Mouse (Mus musculus) v-Abl transformed pro-B cells (cell line): ENCODE data around the gene Gm28372.

Source experiments
- in situ Hi-C, 2 experiments: fragments of 400-800 bp; cut with MboI; formaldehyde crosslinking; loops; one replicate each; pipeline ENCODE4 v1.15.1; 2025; ENCODE audit not compliant: unreplicated experiment in 2 of 2

Gm28372 gene

DNA sequence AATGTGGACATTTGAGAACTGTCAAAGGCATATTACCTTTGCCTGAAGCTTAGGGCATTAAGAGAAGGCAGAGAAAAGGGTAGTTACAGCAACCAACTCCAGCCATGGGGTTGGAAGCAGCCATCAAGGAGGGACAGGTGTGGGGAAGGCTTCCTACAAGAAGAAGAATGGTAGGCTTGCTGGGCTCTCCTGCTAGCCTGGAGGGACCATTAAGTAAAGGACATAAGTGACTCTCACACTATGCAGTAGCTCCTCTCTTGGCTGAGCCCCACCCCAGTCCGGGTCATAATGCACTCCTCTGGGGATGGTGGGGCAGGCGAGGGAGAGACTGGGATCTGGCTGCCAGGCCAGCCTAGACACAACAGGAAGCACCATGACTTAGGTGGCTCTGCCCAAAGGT, 1.1 kb downstream of the Gm28372 start, which contains the start of gene Tmem239:
Gene Tmem239 (plus strand): TSS at position 301 of the 400 bp plus-strand sequence.
- in situ Hi-C loops = loop anchor here in 1 of 2 experiments (5.0 kb wide), 1 partner anchor 119 kb away; no protein-coding TSS in a partner anchor

DNA sequence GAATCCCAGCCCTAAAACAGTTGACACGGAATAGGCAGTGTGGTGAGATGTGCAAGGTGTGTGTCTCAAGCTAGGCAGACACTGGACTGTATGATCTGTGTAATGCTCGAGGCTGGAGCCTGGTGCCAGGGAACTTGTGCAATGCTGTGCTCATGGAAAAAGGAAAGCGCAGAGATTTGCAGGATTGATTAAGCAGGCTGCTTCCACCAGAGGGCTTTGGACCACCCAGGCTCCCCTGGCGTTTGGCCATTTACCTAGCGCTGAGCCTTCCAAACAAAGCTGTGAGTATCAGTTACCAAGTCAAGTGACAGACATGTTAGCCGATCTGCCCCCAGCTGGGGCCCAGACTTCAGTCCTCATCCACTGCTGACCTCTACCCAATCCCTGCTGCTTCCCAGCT, 3.2 kb downstream of the Gm28372 start:
- in situ Hi-C loops = loop anchor here in 1 of 2 experiments (5.0 kb wide), 1 partner anchor 121 kb away; no protein-coding TSS in a partner anchor

DNA sequence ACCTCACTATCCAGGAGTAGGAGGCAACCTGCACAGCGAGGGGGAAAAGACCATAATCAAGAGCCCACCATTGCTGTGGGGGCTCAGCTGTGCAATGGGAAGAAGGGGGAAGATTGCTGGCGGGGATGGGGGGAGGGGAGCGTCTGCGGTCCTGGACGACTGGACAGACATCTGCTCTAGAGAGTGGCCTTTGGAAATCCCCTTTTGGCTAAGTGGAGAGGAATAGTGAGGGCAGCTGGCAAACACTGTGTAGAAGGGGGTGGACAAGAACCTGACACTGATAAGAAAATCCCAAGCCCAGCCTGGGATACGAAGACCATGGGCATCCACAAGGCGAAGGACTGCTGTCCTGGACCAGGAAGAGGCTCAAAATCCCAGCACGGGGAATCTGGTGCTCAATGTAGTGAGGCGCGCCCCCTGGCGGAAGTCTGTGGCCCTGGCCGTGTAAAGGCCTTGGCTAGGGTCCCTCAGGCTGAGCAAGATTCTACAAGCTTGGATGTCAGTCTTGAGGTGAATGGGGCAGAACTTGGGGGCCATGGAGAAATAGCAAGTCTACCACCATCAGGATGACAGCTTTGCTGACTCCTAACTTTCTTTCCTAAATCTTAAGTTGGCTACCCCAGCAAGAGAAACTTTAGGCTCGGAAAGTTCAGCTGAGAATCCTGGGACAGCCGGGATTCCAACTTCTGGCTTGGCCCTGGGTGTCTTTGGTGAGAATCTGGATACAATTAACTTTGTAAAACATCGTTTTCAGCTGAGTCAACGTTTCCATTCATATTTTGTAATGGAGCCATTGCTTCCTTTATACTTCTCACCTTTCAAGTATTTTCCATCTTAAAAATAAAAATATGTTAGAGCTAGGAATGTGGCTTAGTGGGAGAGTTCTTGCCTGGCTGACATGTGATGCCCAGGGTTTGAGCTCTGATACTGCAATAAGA, 6.8 kb downstream of the Gm28372 start:
- in situ Hi-C loops = loop anchor here in 1 of 2 experiments (5.0 kb wide), 1 partner anchor 120 kb away; no protein-coding TSS in a partner anchor

DNA sequence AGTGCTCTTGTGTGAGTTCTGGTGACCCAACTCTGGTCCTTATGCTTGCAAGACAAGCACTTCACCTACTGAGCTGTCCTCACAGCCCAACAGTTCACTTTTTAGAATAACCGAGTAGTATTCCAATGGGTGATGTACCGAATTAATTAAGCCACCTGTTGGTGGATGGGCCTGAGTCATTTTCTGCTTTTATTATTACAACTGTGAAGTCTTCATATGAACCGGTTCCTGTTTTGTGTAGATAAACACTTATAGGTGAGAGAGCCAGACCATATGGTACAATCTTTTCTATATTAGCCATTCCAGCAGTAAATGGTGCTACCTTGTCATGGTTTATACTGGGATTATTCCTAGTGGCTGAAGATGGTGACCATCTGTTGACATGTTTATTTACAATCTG, 7.7 kb downstream of the Gm28372 start:
- in situ Hi-C loops = loop anchor here in 1 of 2 experiments (5.0 kb wide), 1 partner anchor 120 kb away; no protein-coding TSS in a partner anchor

DNA sequence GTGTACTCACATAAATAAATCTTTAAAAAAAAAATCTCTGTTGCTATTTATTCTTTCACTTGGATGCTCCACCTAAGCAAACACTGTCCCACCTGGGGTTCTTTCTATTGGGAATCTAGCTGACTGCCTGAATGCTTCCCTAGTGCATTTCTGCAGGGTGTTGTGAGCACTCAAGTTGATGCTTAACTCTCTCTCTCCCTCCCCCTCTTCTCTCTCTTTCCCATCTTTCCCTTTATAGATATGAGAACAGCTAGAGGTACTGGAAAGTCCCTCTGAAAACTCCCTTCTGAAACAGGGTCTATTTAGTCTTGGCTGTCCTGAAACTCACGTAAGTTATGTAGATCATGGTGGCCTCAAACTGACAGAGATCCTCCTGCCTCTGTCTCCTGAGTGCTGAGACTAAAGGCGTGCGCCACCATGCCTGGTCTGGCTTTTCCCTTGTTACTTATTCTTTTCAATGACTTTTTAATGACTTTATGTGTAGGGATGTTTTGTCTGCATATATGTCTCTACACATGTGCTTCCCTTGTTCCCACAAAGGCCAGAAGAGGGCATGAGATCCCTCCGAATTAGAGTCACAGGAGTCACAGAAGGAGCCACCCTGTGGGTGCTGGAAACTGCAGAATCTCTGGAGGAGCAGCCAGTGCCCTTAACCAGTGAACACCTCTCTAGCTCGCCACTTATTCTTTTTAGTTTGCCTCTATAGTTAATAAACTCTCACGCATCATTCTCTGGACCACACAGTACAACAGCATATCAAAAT, 9.2 kb downstream of the Gm28372 start:
- in situ Hi-C loops = loop anchor here in 1 of 2 experiments (5.0 kb wide), 1 partner anchor 122 kb away; no protein-coding TSS in a partner anchor

DNA sequence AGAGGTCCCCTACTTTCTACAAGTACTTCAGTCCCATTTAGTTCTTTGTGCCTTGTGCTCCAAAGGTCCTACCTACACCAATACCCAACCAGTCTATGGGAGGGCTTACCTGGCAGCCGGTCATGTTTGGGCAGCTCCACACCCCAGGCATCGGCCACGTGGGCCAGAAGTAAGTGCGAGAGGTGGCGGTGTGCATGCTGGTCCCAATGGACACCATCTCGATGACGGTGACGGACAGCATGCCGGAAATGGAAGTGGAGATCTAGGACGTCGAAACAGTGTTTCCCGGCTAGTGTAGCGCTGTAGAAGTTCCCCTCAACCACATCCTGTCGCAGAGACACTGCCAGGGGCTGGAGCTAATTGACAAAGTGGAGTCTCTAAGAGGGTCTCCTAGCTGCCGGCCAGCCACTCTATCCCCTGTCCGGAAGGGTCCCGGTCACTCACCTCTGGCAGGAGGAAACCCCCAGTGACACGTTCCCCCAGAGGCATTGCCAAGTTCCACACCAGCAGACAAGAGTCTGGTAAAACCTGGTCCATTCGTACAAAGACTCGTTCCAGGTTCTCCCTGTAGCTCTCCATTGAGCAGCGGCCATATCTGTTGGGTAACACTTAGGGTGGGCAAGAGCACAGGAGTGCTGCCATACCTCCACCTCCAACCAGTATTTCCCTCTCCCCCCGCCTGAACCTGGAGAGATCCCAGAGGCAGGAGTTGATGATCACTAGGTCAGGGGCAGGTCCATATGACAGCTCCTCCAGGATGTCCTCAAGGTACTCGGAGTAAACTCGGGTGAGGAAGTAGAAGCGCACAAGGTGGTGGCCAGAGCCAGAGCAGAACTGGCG, 17.0 kb downstream of the Gm28372 start:
- in situ Hi-C loops = loop anchor here (10.0 kb wide), 2 partner anchors 243 to 343 kb away; partner anchors contain the start of genes Ddrgk1 (in 1 of the 2) and Itpa (in 1 of the 2)

DNA sequence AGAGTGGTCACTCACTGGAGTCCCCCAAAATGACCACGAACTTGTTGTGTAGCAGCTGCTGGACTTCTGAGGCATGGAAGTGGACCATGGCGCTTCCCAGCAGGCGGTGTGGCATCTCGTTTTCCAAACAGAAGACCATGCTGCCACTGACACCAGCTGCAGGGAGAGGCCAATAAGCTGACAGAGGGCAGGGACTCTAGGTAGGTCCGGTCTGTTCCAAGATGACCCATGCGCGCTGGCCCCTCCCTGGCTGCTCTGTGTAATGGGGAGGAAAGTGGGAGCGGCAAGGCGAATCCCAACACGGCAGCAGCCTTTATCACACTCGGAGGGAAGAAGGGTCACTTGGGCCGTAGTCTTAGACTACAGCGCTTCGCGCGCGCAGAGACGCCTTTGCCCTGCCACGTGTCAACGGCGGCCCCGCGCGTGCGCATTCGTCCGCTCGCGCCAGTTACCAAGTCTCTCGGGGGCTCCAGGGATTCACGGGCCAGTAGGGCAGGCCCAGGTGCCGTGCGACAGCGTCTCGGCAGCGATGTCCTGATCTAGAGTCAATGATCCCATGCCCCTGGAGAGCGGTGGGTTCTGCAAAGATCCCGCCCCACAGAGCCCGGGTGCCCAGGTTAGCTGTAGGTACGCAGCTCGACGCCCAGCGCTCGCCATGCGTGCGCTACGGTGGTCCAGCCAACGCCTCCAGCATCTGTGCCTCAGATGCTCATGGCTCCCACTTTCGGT, 18.5 kb downstream of the Gm28372 start:
- in situ Hi-C loops = loop anchor here (10.0 kb wide), 2 partner anchors 241 to 341 kb away; partner anchors contain the start of genes Ddrgk1 (in 1 of the 2) and Itpa (in 1 of the 2)

DNA sequence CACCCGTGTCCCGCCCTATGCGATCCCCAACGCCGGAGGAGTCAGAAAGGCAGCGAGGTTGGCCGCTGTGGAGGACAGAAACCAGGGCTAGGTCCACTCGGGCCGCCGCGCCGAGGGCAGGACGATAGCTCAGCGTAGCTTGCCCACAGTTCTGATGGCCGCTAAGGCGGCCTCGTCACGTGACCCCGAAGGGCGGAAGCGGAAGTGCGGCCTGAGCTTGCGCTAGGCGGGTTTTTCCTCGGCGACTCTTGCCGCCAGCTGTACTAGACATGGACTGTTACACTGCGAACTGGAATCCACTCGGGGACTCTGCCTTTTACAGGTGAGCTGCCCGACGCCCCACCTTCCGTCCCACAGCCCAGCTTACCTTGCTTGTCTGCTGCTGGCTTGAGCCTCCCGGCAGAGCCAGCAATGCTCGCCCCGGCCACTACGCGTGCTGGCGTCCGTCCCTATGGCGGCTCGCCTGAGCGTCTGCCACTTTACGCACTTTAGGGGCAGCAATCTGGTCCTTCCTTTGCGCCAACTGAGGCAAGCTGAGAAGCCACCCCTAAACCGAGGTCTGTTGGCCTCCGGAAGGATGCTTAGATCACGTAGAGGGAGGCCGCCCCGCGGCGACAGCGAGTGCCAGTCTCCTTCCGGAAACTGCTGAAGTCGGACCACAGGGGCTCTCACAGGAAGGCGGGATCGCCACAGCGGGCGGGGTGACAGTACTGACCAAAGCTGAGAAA, 19.3 kb downstream of the Gm28372 start, which contains the start of the genes Vps16 and Pced1a:
Gene Vps16 (plus strand): TSS at position 214 of the 728 bp plus-strand sequence.
Gene Pced1a (minus strand): TSS at position 576 of the 728 bp plus-strand sequence.
- in situ Hi-C loops = loop anchor here (10.0 kb wide), 2 partner anchors 241 to 341 kb away; partner anchors contain the start of genes Ddrgk1 (in 1 of the 2) and Itpa (in 1 of the 2)

DNA sequence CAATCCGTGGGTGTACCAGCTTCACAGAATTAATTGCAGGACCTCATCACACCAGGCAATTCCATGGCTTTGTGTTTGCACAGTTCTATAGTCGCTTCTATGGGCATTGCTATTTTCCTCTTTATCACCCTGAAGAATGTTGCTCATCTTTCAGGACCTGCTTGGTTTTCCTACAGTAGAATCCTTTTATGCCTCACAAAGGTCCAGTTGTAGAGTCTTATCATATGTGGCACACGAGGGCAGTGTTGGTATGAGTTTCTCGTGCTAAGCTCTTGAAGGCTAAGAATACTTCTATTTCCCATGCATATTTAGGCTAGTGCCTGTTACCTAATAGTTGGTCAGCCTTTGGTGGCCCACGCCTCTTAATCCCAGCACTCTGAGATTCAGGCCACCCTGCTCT, 20.1 kb downstream of the Gm28372 start:
- in situ Hi-C loops = loop anchor here (10.0 kb wide), 2 partner anchors 240 to 340 kb away; partner anchors contain the start of genes Ddrgk1 (in 1 of the 2) and Itpa (in 1 of the 2)

DNA sequence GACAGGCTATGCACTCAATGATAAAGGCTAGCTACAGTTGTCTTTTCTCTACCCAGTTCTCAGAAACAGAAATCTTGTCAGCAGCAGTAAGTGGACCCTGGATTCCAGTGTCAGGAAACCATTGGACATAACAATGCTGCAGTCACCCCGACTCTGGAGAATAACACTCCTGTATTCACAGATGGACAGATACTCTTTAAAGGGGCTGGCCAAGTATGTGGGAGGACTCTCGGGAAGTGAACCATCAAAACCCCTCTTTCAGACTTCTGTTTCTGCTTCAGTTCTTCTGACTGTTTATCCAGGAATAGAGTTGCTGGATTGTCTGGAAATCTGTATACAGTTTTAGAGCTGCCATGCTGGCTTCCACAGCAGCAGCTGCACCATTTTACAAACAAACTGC, 24.8 kb downstream of the Gm28372 start:
- in situ Hi-C loops = loop anchor here (10.0 kb wide), 2 partner anchors 235 to 335 kb away; partner anchors contain the start of genes Ddrgk1 (in 1 of the 2) and Itpa (in 1 of the 2)

DNA sequence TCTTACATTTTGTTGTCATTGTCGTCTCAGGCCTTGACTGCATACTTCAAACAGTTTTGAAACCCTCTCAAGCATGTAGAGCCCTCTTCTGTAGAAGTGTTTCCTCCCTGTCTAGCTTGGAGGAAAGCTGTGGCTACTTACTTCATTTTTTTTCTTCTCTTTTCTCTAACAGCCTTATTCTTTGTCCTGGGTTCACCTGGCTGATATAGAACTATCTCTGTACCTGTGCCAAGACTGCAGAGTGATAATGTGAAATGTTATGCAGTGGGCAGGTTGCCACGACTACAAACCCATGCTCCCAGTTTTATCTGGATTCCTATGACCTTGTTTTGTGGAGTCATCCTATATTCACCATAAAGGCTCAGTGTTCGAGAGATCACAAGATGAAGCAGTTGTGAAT, 25.4 kb downstream of the Gm28372 start:
- in situ Hi-C loops = no loop called here

DNA sequence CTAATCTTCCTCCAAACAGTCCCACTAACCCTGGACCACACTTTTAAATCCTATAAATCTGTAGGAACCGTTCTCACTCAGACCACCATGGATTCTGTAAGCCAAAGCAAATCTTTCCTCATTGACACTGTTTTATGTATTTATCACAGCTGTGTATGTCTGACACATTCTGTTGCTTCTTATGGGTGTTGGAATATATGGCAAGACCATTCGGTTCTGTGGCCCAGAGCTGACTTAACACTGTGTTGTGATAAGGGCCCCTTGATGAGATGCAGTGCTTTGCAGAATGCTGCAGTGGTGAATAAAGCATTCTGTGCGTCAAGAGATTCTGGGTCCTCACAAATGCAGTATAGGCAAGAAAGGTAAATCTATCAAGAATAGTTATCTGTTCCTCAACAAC, 27.1 kb downstream of the Gm28372 start:
- in situ Hi-C loops = no loop called here

DNA sequence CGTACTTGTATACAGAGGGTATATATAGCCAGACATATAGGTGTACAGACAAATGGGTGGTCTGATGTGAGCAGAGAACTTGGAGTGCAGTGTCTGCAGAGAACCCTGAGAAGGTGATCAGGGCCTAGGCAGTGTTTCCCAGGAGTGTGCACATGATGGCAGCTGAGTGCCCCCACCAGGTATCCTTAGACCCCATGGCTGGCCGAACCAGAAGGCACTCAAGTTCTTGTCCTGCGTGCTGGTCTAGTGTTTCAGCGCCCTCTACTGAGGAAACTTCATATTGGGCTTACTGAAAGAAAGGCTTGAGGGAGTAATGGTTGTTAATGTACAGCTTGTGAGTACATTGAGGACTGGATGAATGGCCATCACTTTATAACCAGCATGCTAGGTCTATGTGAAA, 28.1 kb downstream of the Gm28372 start:
- in situ Hi-C loops = no loop called here

DNA sequence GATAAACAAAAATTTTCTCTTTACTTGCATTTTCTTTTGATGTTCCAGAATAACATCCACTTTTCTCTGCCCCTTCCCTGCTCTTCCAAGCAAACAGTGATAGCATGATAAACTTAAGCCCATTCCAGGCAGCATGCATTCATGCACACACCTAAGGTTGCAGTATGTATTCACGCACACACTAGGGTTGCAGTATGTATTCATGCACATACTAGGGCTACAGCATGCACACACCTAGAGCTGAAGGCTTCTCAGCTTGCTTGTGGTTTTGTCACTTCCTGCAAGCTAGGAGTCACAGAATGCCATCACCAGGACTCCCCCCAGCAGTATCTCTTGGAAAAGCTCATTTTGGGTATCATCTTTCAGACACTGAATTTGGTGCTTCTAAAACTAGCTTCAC, 31.7 kb downstream of the Gm28372 start:
- in situ Hi-C loops = no loop called here

DNA sequence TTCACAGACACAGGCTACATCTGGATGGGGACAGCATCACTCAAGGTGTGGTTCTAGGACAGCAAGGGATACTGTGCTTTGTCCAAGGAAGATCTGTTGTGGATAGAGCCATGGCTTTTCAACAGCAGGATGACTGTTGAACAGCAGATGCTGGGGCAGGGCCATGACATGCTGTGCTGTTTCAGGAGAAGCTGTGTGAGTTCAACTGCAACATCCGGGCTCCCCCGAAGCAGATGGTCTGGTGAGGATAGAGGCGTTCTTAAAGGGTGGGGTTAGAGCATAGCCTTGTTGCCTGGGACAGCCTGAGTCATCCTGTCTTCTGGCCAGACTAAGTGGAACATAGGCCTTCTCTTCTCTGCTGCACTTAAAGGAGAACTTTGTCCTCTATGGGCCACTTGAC, 33.8 kb downstream of the Gm28372 start:
- in situ Hi-C loops = no loop called here

DNA sequence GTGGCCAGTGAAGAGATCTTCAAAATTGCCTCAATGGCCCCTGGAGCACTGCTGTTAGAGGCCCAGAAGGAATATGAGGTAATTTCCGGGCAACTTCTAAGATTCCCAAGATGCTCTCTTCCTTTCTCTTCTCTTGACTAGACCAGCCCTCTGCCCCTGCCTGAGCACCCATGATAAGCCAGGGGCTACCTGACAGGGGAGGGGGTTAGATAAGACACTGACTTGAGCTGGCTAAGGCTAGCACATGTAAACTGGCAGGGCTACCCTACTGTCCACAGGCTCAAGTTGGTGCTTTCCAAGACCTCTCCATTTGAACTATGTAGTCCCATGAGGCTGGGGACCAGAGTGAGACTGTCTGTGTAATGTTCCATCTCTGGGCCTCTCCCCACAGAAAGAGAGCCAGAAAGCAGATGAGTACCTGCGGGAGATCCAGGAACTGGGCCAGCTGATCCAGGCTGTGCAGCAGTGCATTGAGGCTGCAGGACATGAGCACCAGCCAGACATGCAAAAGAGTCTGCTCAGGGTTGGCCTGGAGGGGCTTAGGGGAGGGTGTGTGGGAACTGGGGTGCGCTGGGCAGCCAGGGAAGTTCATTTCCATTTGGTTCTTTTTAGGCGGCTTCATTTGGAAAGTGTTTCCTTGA, 34.9 kb downstream of the Gm28372 start:
- in situ Hi-C loops = no loop called here

DNA sequence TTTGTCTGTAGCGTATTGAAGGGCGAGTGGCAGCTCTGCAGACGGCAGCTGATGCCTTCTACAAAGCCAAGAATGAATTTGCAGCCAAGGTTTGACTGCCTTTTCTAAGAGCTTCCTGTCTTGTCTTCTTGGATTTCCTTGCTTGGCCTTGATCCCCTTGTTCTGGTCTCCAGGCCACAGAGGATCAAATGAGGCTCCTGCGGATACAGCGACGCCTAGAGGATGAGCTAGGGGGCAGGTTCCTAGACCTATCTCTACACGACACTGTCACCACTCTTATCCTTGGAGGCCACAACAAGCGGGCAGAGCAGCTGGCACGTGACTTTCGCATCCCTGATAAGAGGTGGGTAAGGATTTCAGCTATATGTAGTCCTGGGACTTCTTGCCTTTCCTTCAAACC, 37.1 kb downstream of the Gm28372 start:
- in situ Hi-C loops = no loop called here
